Mouse (Mus musculus): ENCODE measurements around the gene Slc25a27.

Slc25a27 gene

DNA sequence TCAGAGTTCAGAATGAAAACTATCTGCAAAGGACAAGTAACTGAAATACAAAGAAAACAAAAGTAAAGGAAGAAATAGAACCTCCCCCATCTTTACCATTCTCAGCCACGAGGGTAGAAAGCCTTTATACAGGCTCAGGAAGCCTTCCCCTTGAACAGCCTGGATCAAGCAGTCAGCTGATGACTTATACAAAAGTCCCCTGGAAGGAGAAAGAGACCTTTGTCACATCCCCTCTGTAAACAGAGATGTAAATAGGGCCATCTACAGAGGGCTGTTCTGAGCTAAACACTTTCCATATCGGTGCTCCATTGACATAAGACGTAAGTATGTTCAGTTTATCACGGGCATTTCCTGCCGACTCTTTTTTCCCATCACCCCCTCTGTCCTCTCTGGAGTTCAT, 20.1 kb downstream of the Slc25a27 start:
- DNase-seq (ENCODE audit: low spot score), result no peak

GRCm38 (mm10) chr17:43645136-43645535, 21.9 kb downstream of the Slc25a27 start:
- DNase-seq (ENCODE audit: low spot score), result no peak

DNA sequence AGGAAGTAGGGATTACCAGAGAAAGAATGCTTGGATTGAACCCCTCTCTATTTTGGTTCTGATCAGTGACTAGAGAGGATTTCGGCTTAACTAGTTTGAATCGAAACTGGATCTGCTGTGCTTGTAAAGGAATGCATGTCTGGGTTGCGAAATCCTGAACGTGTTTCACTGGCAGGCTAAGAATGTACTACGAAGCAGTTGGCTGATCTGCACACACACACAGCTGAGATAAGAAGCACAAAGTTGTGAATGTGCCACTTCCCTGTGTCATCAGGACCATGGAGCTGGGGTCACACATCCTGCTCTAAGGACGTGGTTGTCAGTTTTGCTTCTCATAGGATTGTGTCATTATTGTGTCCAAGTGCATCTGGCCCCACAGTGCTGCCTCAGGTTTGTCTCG, 22.6 kb downstream of the Slc25a27 start:
- no peak for DNase-seq (ENCODE audit: low spot score)

DNA sequence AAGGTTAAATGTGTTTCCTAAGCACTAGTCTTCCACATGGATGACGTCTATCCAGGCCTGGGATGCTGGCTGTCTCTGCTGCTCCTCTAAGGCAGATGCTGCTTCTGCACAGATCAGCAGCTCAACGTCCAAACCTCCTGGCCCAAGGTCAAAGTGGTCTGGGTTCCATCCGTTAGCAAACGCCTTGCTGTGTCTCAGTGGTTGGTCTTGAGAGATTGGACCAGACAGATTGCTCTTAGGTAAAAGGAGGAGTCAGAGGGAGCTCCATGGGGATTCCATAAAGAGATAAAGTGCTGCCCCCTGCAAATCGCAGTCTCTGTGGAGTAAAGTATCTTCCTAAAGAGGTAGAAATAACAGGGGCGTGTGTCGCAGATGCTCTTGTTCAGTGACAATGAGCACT, 23.8 kb downstream of the Slc25a27 start:
- no peak for DNase-seq (ENCODE audit: low spot score)

DNA sequence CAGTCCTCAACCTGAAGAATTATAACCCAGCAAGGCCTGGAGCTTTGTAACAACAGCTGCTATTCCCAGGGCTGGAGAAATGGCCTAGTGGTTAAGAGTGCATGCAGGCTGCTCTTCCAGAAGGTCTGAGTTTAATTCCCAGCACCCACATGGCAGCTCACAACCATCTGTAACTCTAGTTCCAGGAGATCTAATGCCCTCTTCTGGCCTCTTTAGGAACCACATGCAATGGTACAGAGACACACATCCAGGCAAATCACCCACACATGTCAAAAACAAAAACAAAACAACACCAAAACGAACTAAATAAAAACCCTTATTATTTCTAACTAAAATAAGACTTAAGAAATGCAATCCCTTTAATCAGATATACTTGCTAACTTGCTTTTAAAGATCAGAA, 26.2 kb downstream of the Slc25a27 start:
- no peak for DNase-seq (ENCODE audit: low spot score)

GRCm38 (mm10) chr17:43637146-43637545, 29.9 kb downstream of the Slc25a27 start:
- DNase-seq (ENCODE audit: low spot score), result no peak

DNA sequence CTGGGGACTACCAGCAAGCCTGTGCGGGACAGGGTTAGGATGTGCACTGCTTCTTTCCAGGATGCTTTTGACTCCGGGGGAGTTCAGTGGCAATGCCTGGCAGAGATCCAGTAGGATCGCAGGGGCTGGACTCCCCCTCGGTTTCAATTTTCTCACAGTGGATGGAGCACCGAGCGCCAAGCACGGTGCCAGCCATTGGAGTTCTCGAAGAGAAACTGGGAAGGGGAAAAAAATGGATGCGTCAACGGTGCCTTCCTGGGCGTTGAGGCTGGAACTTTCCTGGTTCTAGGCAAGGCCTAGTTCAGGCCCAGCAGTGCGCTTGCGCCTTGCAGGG, 36.6 kb downstream of the Slc25a27 start:
- DNase-seq (ENCODE audit: low spot score), result no peak

DNA sequence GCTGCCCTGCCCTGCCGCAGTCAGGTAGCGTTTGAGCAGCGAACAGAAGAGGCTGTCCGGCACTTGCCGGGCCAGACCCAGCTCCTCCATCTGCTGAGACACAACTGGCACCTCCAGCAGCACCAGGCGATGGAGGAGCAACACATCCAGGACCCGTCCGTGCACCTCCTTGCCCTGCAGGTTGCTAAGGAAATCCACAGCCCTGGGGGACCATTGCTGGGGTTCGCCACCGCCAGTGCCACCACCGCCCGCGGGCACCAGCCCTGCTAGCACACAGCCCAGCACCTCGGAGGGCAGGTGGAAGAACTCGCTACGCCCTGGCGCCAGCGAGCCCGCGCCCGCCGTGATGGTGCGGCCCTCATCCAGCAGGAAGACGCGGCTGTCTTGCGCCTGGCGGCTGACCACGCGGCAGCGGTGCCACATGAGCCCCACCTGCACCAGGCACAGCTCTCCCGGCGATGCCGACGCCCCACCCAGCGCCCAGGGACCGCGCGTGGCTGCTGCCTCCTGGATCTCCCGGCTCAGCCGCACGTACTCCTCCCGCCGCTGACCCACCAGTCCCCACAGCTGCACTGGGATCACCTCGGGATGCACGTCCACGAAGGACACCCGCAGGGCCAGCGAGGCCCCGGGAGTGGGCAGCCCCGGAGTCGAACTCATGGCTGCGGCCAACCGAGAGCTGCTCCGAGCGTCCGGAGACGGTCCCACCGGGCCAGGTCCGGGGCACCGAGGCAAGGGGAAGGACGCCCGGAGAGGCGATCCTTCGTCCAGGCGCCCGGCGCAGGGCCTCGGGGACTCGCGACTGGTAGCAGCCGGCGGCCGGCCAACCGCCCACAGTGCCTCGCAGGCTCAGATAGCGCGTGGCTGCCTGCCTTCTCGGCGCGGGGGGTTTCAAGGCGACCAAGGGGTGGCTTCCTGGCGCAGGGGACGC, 37.3 kb downstream of the Slc25a27 start, which contains the start of gene Tdrd6:
Tdrd6 (minus strand) TSS at position 804 of the 931 bp plus-strand sequence.
- no peak for DNase-seq (ENCODE audit: low spot score)

DNA sequence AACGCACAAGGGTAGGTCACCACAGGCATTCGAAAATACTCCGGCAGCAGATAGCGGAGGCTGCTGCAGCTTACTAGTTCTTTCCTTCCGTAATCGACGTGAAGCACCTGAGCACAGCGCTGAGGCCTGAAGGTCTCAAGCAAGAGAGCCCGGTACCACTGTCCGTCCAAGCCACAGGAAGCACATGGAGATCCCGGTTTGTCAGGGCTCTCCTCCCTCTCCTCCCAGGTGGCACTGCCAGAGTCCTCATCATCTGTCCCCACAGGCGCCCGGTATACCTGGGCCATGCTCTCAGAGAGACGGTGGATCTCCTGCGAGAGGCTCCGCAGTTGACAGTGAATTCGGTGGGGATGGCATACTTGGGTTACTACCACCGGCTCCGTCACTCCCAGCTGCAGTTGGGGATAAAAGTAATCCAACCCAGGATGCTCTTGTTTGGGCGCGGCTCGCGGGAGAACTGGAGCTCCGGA, 38.0 kb downstream of the Slc25a27 start:
- no peak for DNase-seq (ENCODE audit: low spot score)

DNA sequence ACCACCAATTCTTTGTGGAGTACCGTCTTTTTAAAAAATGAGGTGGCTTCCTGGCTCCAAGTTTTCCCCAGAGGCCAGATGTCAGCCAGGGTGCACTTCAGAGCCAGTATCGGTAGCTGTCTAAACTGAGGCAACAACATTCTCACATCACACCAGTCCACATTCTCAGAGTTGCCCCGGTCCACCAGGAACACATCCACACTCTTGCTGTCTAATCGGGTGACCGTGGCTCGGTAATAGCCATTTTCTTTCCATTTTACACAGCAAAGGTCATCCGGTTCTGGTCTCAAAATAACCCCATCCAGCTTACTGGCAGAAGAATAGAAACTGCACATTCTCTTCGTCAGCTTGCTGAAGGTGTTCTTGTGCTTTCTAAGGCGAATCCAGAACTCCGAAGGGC, 38.8 kb downstream of the Slc25a27 start:
- DNase-seq (ENCODE audit: low spot score), result no peak

DNA sequence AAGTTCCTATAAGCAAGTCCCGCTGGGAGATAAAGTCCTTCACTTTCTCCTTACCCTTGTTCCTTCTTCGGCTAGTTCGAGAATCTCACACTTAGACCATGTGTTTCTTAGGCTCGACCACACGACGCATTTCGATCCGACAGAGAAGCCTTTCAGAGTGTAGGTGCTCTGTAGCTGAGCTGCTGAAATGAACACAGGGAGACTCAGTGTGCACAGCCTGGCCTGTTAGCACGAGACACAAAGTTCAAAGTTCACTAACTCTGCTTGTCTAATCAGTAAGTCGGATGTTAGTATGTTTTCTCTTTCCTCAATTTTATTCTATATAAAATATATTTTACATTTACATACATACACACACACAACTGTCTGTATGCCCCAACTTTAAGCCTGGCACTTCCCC, 44.9 kb downstream of the Slc25a27 start:
- no peak for DNase-seq (ENCODE audit: low spot score)

DNA sequence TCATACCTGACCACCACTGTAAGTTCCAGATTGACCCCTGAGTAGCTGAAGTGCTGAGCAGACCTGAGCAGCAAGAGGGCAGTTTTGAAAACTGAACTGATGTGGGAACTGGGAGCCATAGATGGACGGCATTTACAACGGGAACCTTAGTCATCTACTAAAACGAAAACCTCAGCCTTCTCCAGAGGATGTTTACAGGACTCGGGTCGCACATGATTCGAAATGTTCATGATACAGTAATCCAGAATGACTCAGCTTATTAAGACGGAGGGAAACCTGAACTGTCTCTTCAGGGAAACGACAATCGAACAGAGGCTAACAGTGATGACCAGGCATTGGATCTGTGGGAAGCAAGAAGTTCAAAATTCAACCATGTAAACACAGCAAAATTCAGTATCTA, 47.9 kb downstream of the Slc25a27 start:
- no peak for DNase-seq (ENCODE audit: low spot score)

- DNase-seq (ENCODE audit: low spot score), result no peak
Observed at GRCm38 (mm10) chr17:43612221-43612620, 54.8 kb downstream of the Slc25a27 start.

DNA sequence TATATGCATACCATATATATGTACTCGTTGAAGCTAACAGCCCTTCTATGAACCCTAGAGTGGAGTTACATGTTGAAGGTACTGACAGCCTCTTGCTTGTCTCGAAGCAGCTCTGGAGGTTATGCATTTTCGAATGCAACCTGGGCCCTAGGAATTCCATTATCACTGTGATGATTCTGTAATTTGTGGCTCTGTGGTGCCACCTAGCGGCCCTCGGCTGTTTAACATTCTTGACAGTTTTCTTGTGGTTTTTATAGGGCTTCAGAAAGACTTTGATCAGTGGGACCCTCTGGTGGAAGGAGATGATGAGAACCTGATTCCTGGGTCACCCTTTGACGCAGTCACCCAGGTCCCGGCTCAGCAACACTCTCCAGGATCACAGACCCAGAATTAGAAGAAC, 55.4 kb downstream of the Slc25a27 start:
- no peak for DNase-seq (ENCODE audit: low spot score)

DNA sequence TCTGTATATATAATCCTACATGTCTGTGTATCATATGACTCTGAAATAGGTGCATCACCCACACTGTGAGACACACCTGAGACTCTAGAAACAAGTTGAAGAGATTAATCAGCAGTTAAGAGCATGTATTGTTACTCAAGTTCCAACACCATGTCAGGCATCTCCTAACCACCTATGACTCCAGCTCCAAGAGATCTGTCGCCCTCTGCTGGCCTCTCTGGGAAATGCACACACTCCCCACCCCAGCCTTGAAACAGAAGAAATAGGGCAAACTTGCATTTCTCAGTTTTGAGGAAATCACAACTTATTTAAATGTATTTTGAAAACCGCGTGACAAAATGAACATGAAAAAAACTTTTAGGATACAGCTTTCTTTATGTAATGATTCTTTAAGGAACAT, 60.3 kb downstream of the Slc25a27 start:
- peak; percentile 35 for DNase-seq (ENCODE audit: low spot score)

DNA sequence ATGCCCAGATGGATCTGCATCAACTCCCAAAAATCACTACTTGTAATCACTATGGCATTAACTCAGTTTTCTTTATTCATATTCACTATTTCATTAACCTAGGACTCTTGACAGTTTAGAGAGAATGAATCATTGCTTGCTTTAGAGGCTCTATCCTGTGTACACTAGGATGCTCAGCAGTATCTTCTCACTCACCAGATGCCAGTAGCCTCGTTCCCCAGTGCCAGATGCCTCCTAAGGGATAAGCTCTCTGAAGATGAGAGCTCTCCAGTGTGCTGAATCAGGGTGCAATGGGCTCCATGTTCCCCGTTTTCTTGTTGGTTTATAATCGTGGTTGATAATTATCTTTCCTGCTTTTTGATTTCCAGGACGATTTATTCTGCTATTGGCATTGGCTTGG, 68.3 kb downstream of the Slc25a27 start:
- DNase-seq (ENCODE audit: low spot score), result no peak

- DNase-seq (ENCODE audit: low spot score), result no peak
Observed at GRCm38 (mm10) chr17:43597742-43598141, 69.3 kb downstream of the Slc25a27 start.

- DNase-seq (ENCODE audit: low spot score), result no peak
Observed at GRCm38 (mm10) chr17:43592296-43593291, 74.4 kb downstream of the Slc25a27 start.
